Mouse (Mus musculus) lung, embryonic 15.5 days (tissue): ENCODE results near the gene Hes5. TPM values are rescaled to one million over a fixed set of nuclear protein-coding genes. Genes with fewer than 3 reads are reported as not detected.

Experiments used
- ATAC-seq: fragments of 200-750 bp; cut with Nextera tagmentation; 2 replicates; pipeline ENCODE4 v1.8.0; 2017; ENCODE audit warnings: moderate number of reproducible peaks, borderline replicate concordance; ENCODE audit not compliant: low FRiP score, low TSS enrichment; ENCODE audit errors: extremely low read depth
- H3K27ac ChIP-seq: fragments of 300-500 bp; sonication (generic); 2 replicates; pipeline ENCODE4 v1.5.1; 2015; ENCODE audit warnings: moderate library complexity, mild to moderate bottlenecking, inconsistent platforms
- H3K27me3 ChIP-seq: fragments of 300-500 bp; sonication (generic); 2 replicates; pipeline ENCODE4 v1.6.1; 2015; ENCODE audit warnings: inconsistent platforms
- H3K36me3 ChIP-seq: fragments of 300-500 bp; sonication (generic); 2 replicates; pipeline ENCODE4 v1.6.1; 2015; ENCODE audit warnings: inconsistent platforms
- H3K4me1 ChIP-seq: fragments of 300-500 bp; sonication (generic); 2 replicates; pipeline ENCODE4 v1.6.1; 2015; ENCODE audit warnings: inconsistent platforms
- H3K4me2 ChIP-seq: fragments of 300-500 bp; sonication (generic); 2 replicates; pipeline ENCODE4 v1.6.1; 2015; ENCODE audit warnings: inconsistent platforms, mild to moderate bottlenecking, moderate library complexity
- H3K4me3 ChIP-seq: fragments of 300-500 bp; sonication (generic); 2 replicates; pipeline ENCODE4 v1.5.1; 2015; ENCODE audit warnings: mild to moderate bottlenecking, inconsistent platforms
- H3K9ac ChIP-seq: fragments of 300-500 bp; sonication (generic); 2 replicates; pipeline ENCODE4 v1.6.1; 2015; ENCODE audit warnings: inconsistent platforms
- H3K9me3 ChIP-seq: fragments of 300-500 bp; sonication (generic); 2 replicates; pipeline ENCODE4 v1.6.1; 2016; ENCODE audit warnings: inconsistent platforms
- WGBS: fragments of 180-500 bp; shearing (Covaris S2); methylation state at CpG from one replicate; pipeline ENCODE4 v1.1.7; 2015; 5-methylcytosine and 5-hydroxymethylcytosine counted together
- polyA plus RNA-seq: library from polyadenylated mRNA; unstranded; fragments of >200 nt; fragmentation: Nextera tagmentation; extraction: Ambion mirVana; gene quantifications from 2 replicates; pipeline ENCODE4 v1.2.1, GENCODE M21; 2015

Hes5 gene
- polyA plus RNA-seq, 1 experiment from 2014 or later: 0.69 TPM

- H3K27ac ChIP-seq: no peak overlapping the region
- peak overlapping the region; percentile 36 for H3K4me3 ChIP-seq
- 24% methylated on average over 20 of the region's 20 CpGs for WGBS
- H3K9ac ChIP-seq: no peak overlapping the region
- peaks cover 81% of the 10 kb centered on the region for H3K27me3 ChIP-seq
- peak overlapping the region; percentile 69 for H3K4me2 ChIP-seq
- no peaks in the 10 kb centered on the region for H3K9me3 ChIP-seq
- ATAC-seq: no peak
- no peaks in the 10 kb centered on the region for H3K36me3 ChIP-seq
- H3K4me1 ChIP-seq: peaks cover 54% of the 10 kb centered on the region
These were observed 568 bp upstream of the Hes5 start for GRCm38 (mm10) chr4:154960021-154960689.

DNA sequence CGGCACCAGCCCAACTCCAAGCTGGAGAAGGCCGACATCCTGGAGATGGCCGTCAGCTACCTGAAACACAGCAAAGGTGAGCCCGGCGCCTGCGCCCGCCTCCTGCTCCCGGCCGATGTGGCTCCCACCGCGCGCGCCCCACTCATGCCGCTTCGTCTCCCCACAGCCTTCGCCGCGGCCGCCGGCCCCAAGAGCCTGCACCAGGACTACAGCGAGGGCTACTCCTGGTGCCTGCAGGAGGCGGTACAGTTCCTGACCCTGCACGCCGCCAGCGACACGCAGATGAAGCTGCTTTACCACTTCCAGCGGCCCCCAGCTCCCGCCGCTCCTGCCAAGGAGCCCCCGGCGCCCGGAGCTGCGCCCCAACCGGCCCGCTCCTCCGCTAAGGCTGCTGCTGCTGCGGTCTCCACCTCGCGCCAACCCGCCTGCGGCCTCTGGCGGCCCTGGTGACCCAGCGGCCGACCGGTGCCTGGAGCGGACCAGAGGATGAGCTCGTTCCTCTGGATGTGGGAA, 559 bp downstream of the Hes5 start:
- peak overlapping the region; percentile 36 for H3K4me3 ChIP-seq
- peaks cover 72% of the 10 kb centered on the region for H3K27me3 ChIP-seq
- no peaks in the 10 kb centered on the region for H3K9me3 ChIP-seq
- no peaks in the 10 kb centered on the region for H3K36me3 ChIP-seq
- WGBS: under 1% methylated on average over 47 of the region's 47 CpGs
- peak overlapping the region; percentile 69 for H3K4me2 ChIP-seq
- H3K9ac ChIP-seq: no peak overlapping the region
- H3K27ac ChIP-seq: no peak overlapping the region
- peaks cover 65% of the 10 kb centered on the region for H3K4me1 ChIP-seq
- ATAC-seq: no peak

DNA sequence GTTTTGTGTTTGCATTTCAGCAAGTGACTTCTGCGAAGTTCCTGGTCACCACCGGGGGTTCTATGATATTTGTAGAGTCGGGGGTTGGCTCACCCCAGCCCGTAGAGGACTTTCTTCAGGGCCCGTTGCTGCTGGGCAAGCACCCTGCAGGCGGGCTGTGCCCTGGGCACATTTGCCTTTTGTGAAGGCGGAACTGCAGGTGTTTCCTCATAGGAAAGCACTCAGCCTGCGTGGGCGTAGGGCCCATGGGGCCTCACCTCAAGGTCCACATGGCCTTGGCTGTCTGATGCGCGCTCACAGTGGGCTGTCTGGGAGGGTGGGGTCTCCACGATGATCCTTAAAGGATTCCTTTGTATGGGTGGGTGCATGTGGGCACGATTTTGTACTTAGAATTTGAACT, 1.2 kb downstream of the Hes5 start:
- H3K9me3 ChIP-seq: no peaks in the 10 kb centered on the region
- H3K36me3 ChIP-seq: no peaks in the 10 kb centered on the region
- H3K4me2 ChIP-seq: peak overlapping the region; percentile 69
- no peak overlapping the region for H3K9ac ChIP-seq
- H3K4me3 ChIP-seq: peak overlapping the region; percentile 36; the same call in 1 of the 2 replicates
- no peak overlapping the region for H3K27ac ChIP-seq
- 32% methylated on average over 13 of the region's 13 CpGs for WGBS
- H3K4me1 ChIP-seq: peaks cover 67% of the 10 kb centered on the region
- H3K27me3 ChIP-seq: peaks cover 67% of the 10 kb centered on the region
- ATAC-seq: no peak

- Histone ChIP-seq H3K4me2 (no peak overlapping the region), H3K4me1 (peaks cover 65% of the 10 kb centered on the region), H3K27ac (no peak overlapping the region), H3K27me3 (peaks cover 59% of the 10 kb centered on the region), H3K36me3 (no peaks in the 10 kb centered on the region), H3K9ac (no peak overlapping the region), H3K4me3 (no peak overlapping the region), H3K9me3 (no peaks in the 10 kb centered on the region)
- 79% methylated on average over 7 of the region's 7 CpGs for WGBS
- ATAC-seq: no peak
These were observed 2.0 kb downstream of the Hes5 start for GRCm38 (mm10) chr4:154962683-154963082.

GRCm38 (mm10) chr4:154963190-154963836, 2.6 kb downstream of the Hes5 start:
- Histone ChIP-seq H3K27ac (no peak overlapping the region), H3K9me3 (no peaks in the 10 kb centered on the region), H3K9ac (no peak overlapping the region), H3K4me3 (peak overlapping the region; percentile 77), H3K27me3 (peaks cover 53% of the 10 kb centered on the region), H3K4me1 (peaks cover 59% of the 10 kb centered on the region), H3K36me3 (no peaks in the 10 kb centered on the region), H3K4me2 (peak overlapping the region; percentile 77)
- ATAC-seq: no peak
- WGBS: 33% methylated on average over 11 of the region's 11 CpGs

- WGBS: under 1% methylated on average over 53 of the region's 66 CpGs
- peak within 1 kb of the TSS; percentile 77 for H3K4me2 ChIP-seq
- peak; percentile 94 for ATAC-seq
- H3K9ac ChIP-seq: peak within 1 kb of the TSS; percentile 82
- H3K27ac ChIP-seq: peak within 1 kb of the TSS; percentile 88
- H3K4me3 ChIP-seq: peak within 1 kb of the TSS; percentile 77
- no peaks in the 10 kb centered on the region for H3K9me3 ChIP-seq
- peaks cover 55% of the 10 kb centered on the region for H3K4me1 ChIP-seq
- H3K36me3 ChIP-seq: peaks cover 2% of the 10 kb centered on the region
- peaks cover 46% of the 10 kb centered on the region for H3K27me3 ChIP-seq
These were observed 3.3 kb downstream of the Hes5 start, which contains the start of gene Pank4 for GRCm38 (mm10) chr4:154963901-154964580. Gene Pank4 (plus strand): TSS chr4:154964123.

GRCm38 (mm10) chr4:154964581-154965235, 4.0 kb downstream of the Hes5 start:
- H3K36me3 ChIP-seq: peaks cover 9% of the 10 kb centered on the region
- peak overlapping the region; percentile 77 for H3K4me2 ChIP-seq
- under 1% methylated on average over 36 of the region's 36 CpGs for WGBS
- peak overlapping the region; percentile 88 for H3K27ac ChIP-seq
- ATAC-seq: no peak
- H3K9me3 ChIP-seq: no peaks in the 10 kb centered on the region
- peak overlapping the region; percentile 82 for H3K9ac ChIP-seq
- H3K27me3 ChIP-seq: peaks cover 39% of the 10 kb centered on the region
- H3K4me3 ChIP-seq: peak overlapping the region; percentile 77
- H3K4me1 ChIP-seq: peaks cover 55% of the 10 kb centered on the region

DNA sequence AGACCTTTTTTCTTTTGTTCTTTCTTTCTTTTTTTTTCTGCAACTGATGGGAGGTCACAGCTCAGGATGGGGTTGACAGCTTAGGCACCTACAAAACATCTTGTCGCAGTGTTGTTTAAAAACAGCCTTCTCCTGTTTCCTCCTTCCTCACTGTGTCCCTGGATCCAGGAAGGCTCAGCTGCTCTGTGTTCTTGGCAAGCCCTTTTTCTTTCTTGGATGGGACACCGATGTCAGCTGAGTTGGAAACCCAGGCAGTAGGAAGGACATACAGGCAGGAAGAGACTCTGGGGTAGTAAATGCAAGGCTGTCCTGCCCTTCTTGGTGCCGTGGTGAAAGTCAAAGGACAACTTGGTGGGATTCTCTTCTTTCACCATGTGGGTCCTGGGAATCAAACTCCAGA, 5.1 kb downstream of the Hes5 start:
- no peak overlapping the region for H3K27ac ChIP-seq
- H3K4me1 ChIP-seq: peaks cover 48% of the 10 kb centered on the region
- ATAC-seq: no peak
- no peaks in the 10 kb centered on the region for H3K9me3 ChIP-seq
- H3K4me2 ChIP-seq: peak overlapping the region; percentile 77
- H3K4me3 ChIP-seq: peak overlapping the region; percentile 77; the same call in 1 of the 2 replicates
- peaks cover 28% of the 10 kb centered on the region for H3K27me3 ChIP-seq
- WGBS: 66% methylated on average over 3 of the region's 3 CpGs
- H3K9ac ChIP-seq: 0 out of 2 replicates have a peak overlapping the region, but pooled peaks have one; percentile 82
- peaks cover 21% of the 10 kb centered on the region for H3K36me3 ChIP-seq

DNA sequence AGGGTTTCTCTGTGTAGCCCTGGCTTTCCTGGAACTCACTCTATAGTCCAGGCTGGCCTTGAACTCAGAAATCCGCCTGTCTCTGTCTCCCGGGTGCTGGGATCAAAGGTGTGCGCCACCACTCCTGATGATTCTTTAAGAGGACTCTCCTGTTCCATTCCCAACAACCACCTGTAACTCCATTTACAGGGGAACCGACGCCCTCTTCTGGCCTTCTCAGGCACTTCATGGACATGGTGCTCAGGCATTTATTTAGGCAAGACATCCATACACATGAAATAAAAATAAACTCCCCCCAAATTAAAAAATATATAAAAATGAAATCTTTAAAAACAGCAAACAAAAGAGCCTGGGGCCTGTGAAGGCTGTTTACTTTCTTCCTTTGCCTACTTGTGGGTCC, 6.5 kb downstream of the Hes5 start:
- H3K27ac ChIP-seq: no peak overlapping the region
- WGBS: 59% methylated on average over 5 of the region's 5 CpGs

DNA sequence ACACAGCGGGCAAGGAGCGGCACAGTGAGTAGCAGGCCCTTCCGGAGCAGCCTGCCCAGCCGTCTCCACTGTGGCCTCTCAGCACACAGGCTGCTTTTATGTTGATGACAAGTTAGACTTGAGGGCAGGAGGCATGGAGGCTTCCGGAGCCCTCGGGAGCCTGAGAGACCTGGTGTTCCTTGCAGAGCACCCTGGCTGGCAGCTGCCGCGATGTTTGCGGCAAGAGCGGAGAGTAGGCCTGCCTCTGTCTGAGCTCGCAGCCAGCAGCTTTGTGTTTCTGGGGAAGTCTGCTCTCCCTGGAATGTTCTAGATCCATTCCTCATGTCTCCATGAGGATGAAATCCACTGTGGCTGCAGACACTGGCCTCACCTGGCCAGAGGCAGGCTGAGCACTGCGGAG, 11.8 kb downstream of the Hes5 start:
- no peaks in the 10 kb centered on the region for H3K4me1 ChIP-seq
- H3K36me3 ChIP-seq: peaks cover 88% of the 10 kb centered on the region
- no peak overlapping the region for H3K4me2 ChIP-seq
- 95% methylated on average over 12 of the region's 12 CpGs for WGBS
- H3K27me3 ChIP-seq: no peaks in the 10 kb centered on the region
- ATAC-seq: no peak
- H3K27ac ChIP-seq: no peak overlapping the region
- H3K9me3 ChIP-seq: no peaks in the 10 kb centered on the region
- no peak overlapping the region for H3K9ac ChIP-seq
- H3K4me3 ChIP-seq: no peak overlapping the region

More for the DNA sequence above, 6.5 kb downstream of the Hes5 start:
- Histone ChIP-seq H3K27me3 (peaks cover 14% of the 10 kb centered on the region), H3K4me2 (no peak overlapping the region), H3K36me3 (peaks cover 34% of the 10 kb centered on the region), H3K9me3 (no peaks in the 10 kb centered on the region), H3K4me3 (no peak overlapping the region), H3K9ac (no peak overlapping the region), H3K4me1 (peaks cover 36% of the 10 kb centered on the region)
- ATAC-seq: no peak

DNA sequence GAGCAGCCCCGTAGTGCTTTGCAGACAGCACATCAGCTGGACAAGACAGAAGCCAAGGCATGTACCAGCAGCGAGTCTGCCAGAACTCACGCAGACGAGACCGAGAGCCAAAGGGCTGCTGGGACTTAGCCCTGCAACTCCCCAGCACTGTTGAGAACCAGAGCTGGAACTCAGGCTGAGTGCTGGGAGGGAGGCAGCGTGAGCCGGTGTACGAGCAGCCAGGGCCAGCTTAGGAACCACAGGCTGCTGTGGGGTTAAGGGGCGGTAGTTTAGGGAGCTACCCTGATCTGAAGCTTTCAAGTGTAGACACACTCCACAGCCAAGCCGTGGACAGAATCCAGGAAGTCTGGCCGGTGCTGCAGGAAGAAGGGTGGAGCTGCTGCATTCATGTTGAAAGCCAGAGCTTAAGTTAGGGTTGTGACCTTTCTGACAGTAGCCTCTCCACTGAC, 13.5 kb downstream of the Hes5 start:
- Histone ChIP-seq H3K4me1 (no peaks in the 10 kb centered on the region), H3K27me3 (no peaks in the 10 kb centered on the region), H3K9me3 (no peaks in the 10 kb centered on the region), H3K4me3 (no peak overlapping the region), H3K4me2 (no peak overlapping the region), H3K27ac (no peak overlapping the region), H3K9ac (no peak overlapping the region), H3K36me3 (peaks cover 100% of the 10 kb centered on the region)
- WGBS: 82% methylated on average over 11 of the region's 11 CpGs
- no peak for ATAC-seq
